Mouse (Mus musculus) monocyte, adult 59 days (primary cell): Measurements from ENCODE around the gene Vasn. TPM values are rescaled to one million over a fixed set of nuclear protein-coding genes. Genes with fewer than 3 reads are reported as not detected.

Experiments used
- total RNA-seq, 2 experiments: library from RNA; stranded (reverse); gene quantifications; one replicate each; pipeline ENCODE4 v1.2.4; 2023

Gene Vasn
- total RNA-seq = 1 to 10 TPM in 1 of 2 experiments, under 1 TPM in 1; 0.36 to 2.5 TPM

DNA sequence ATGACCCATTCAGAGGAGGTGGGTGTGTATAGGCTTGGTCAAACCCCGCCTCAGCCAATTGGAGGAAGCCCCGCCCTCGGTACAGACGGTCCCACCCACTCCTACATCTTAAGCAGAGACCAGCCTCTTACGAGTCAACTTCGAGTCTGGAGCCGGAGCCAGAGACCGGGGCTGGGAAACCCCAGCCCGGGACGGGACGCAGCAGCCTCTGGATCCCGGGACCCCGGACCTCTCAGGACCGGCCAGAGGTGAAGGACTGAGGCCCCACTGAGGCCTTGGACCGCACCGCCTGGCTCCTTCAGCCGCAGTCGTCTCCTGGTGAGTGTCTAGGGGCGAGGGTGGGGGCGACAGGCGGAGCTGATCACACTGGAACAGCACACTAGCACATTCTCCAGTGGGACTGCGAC, at the start of gene Vasn, which contains the start of gene Dnaja3:
Gene Vasn, plus strand, starts transcription at position 111 of the 407 bp plus-strand sequence.
Gene Dnaja3, plus strand, starts transcription at position 159 of the 407 bp plus-strand sequence.

DNA sequence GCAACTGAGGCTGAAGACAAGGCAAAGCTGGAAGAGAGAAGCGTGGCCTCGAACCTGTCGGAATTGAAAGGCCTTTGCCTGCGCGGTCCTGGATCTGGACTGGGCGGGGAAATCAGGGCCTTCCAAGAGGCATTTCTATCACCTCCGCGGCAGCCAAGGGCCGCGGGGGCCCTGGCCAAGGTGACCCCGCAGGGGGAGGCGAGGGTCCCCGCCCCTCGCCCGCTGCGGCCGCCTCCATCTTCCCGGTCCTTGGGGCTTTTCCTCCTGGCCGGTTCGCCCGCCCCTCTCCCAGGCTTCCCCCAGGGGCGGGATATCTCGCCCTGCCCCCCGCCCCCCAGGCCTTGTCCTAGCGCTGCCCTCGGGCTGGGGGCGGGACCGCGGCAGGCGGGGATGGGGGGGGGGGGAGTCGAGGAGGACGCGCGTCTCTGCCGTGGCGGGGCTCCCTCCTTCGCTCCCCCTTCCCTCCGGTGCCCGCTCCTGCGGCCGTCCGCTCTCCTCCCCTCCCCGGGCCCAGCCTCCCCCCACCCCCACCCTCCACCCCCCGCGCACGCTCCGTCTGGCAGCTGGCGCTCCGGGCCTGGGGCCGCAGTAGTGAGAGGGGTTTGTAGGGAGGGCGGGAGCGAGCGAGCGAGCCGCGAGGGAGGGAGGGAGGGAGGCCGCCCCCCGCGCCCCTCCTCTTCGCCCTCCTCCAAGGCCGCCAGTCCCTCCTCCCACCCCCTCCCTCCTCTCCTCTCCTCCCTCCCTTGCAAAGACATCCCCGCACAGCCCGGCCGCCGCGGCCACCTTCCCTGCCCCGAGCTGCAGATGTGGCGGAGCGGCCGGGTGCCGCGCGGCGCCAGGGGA, 45.5 kb upstream of the Vasn start, which contains the start of gene Glis2:
Gene Glis2, plus strand, starts transcription at position 743 of the 843 bp plus-strand sequence.

DNA sequence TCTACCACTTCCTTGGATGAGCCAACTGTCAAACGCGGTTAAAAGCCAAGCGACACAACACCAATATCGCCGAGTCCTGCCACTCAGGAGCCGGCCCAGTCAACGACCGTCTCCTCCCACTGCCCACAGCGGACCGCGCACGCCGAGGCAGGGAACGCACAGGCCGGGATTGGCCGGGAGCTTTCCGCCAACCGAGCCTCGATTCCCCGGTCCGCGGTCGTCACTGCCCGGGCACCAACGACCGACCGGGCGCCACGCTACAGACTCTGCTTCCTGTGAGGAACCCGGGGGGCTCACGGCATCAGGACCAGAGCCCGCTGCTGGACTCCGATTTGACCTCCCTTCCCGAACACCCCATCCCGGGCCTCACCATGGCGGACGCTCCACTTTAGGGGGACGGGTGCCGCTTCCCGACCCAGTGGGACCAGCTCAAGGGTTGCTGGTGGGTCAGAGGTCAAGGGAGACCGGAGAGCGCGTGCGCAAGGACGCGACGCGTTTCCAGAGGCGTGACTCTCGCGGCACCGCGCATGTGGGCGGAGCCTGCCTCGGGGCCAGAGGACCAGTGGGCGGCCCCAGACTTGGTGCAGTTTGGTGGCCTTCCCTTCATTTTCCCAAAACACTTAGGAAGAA, 15.1 kb upstream of the Vasn start, which contains the start of gene Pam16:
Gene Pam16, minus strand, starts transcription at position 508 of the 630 bp plus-strand sequence.

DNA sequence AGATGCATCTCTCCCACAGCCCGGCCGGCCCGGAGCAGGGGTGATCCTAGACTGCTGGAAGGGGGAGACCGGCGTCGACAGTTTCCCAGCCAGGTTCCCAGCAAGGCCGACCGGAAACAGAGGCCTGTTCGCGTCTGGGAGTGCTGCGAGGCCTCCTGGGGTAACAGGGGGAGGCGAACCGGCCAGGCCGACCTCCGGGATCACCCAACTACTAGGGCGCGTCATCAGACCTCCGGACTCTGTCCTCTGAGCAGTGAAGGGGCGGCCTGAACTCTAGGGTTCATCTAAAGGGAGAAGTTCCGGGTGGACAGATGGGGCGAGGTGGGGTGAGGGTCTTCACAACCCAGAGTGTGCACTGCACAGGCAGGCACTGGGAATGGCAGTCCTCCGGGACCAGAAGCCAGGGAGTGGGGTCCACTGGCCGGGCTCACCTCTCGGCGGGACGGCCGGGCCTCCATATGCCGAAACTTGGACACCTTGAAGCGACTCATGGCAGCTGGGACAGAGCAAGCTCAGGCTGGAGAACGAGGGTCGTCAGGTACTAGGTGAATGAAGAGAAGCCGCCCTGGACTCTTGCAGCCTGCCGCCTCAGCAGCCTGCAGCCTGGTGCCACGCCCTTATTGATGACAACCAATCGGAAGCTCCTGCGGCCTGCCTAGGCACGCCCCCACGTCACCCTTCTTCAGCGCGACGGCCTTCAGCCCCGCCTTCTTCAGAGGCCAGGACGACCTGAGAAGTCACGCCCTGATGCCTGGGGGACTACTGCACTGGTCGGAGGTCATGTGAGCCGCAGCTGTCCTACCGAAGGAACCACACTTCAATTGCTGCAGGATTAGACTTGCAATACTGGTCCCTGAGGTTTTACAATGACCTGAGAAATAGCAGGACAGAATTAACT, 39.6 kb downstream of the Vasn start, which contains the start of gene Coro7:
Gene Coro7, minus strand, starts transcription at position 657 of the 898 bp plus-strand sequence.

Other genes starting within 250 kb of the Vasn start
- 1 to 10 TPM; 8.1 to 9.3 TPM for gene Adcy9, start 219.4 kb upstream of the Vasn start, total RNA-seq
- gene Srl, start 98.1 kb upstream of the Vasn start, total RNA-seq = 1 to 10 TPM in 1 of 2 experiments, under 1 TPM in 1; 0.86 to 2.2 TPM
- gene Tfap4, start 80.1 kb upstream of the Vasn start, total RNA-seq = 1 to 10 TPM; 5.2 to 7.6 TPM
- 1 to 10 TPM; 1.2 to 2.4 TPM for gene Glis2, start 45.2 kb upstream of the Vasn start, total RNA-seq
- gene Pam16, start 15.0 kb upstream of the Vasn start, total RNA-seq = 10 to 100 TPM; 37.4 to 39.3 TPM
- gene Dnaja3, start within 50 bp of the Vasn start, total RNA-seq = 10 to 100 TPM; 21.1 to 22.4 TPM
- 100 to 1,000 TPM; 132 to 161 TPM for gene Coro7, start 39.8 kb downstream of the Vasn start, total RNA-seq
- gene Nmral1, start 79.4 kb downstream of the Vasn start, total RNA-seq = 10 to 100 TPM in 1 of 2 experiments, 1 to 10 TPM in 1; 9.1 to 11.6 TPM
- 10 to 100 TPM; 63.6 to 81.5 TPM for gene Hmox2, start 86.4 kb downstream of the Vasn start, total RNA-seq
- 10 to 100 TPM; 39.5 to 44.0 TPM for gene Cdip1, start 150.4 kb downstream of the Vasn start, total RNA-seq
- gene 4930562C15Rik, start 195.5 kb downstream of the Vasn start, total RNA-seq = not detected
- gene Ubald1, start 240.4 kb downstream of the Vasn start, total RNA-seq = 10 to 100 TPM; 80.9 to 88.1 TPM
- 10 to 100 TPM; 67.1 to 77.5 TPM for gene Mgrn1, start 246.3 kb downstream of the Vasn start, total RNA-seq